Mouse (Mus musculus) adrenal gland (tissue): ENCODE measurements around the gene Stil.
"Not testable (repeated sequence)": the region's sequence is repeated elsewhere in the genome, so short reads cannot be mapped to it uniquely, and the experiment has no call there.

Experiments
- intact Hi-C: fragments of 180-260 bp; cut with DNase I; formaldehyde crosslinking; loops from one replicate; pipeline ENCODE4 v1.15.1; 2025
- long read RNA-seq, 2 experiments: library from polyadenylated mRNA; unstranded; transcript quantifications; one replicate each; pipeline ENCODE4 v2.0.0; 2020; ENCODE audit warnings: borderline replicate concordance in 1 of 2; ENCODE audit not compliant: insufficient replicate concordance in 1 of 2

Stil gene
- long read RNA-seq, experiment 1, result 0 reads
- long read RNA-seq, experiment 2, result 0 reads

DNA sequence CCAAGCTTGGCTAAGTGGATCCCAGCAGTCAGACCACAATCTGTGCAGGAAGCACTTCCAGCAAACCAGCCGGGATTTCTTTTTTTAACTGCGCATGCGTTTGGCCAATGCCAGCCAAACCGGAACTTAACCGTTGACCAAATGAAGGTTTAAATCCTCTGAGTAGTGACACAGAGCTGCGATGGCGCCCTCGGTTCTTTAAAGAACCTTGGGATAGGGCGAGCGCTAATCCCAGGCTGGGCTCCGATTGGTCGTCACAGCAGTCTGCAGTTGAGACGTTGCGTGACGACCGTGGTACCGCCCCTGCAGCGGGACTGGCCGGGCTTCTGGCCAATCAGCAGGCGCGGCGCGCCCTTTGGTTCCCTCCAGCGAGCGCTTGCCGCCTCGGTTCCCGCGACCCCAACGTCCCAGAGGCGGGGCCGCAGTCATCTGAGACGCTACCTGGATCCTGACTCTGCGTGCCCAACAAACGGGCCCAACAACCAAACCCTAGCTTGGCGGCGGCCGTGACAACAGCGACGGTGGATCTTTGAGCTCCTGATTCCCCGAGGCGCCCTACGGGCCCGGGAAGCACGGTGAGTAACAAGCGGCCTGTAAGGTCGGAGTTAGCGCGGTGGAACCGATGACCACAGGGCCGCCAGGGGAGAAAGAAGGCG is at the start of gene Stil:
TSS of gene Stil (plus strand) at position 387 of the 656 bp plus-strand sequence.
- intact Hi-C loops, result no loop called here

DNA sequence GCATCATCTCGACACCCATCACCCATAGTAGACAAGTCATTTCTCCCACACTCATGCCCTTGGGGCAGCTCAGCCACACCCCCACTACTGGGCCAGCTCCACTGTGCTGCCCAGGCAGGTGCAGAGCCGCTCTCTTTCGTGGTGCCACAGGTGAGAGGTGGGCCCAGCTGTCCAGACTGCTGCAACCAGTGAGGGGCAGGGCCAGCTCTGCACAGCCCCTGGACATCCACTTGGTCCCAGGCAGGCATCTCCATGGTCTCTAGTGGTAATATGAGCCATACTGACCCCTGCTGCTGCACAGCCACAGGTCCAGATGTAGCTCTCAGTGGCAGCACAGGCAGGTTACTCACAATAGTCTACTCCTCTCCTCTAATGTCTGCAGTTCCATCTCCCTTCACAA is 46.8 kb upstream of the Stil start:
- intact Hi-C loops, result no loop called here

DNA sequence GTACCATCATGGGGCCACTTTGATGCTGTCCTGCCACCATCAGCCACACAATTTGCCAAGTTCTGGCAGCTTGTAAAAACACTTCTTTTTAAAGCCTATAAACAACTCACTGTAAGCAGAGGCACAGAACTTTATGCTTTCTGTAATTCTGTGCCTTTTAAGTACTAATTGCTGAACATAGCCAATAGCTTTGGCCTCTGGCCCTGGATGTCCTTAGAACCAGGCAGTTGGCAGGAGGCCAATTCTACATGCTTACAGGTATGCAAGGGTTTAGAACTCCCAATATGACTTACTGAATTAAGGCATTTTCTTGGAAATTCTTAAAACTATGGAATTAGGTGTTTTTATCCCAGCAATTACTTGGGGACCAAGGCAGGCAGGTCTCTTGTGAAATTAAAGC is 42.6 kb upstream of the Stil start:
- intact Hi-C loops, result no loop called here

DNA sequence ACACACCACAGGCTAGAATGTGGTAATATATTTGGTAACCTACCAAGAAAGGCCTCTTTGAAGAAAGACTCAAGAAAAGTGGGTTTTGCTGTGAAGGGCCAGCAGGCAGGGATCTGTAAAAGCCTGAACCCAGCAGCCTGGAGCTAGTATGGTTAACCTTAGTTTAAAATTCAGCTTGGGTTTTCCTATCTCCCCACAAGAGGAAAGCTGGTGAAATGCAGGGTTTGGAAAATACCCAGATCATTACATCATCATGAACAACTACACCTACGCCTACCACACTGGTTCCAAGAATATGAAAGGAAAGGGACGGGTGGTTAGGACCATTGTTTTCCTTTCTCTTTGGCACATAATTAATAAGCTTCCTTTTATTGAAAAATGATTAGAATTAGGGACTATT is 41.7 kb upstream of the Stil start:
- intact Hi-C loops, result no loop called here

DNA sequence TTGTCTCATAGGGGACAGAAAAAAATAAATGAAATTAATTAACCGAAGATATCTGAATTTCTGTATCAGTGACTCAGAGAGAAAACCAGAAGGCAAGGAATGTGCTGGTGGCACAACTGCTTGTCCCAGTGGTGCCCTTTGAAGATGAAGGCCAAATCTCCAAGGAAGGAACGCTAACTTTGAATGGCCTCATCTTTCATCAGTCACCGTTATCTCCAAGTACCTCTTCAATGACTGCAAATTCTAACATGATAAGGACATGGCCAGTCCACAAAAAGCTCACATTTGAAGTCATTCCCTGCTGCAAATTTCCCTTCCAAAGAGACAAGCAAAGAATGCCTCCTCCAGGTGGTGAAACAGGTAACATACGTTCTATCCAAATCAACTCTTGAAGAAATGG is 41.2 kb upstream of the Stil start:
- intact Hi-C loops, result no loop called here

DNA sequence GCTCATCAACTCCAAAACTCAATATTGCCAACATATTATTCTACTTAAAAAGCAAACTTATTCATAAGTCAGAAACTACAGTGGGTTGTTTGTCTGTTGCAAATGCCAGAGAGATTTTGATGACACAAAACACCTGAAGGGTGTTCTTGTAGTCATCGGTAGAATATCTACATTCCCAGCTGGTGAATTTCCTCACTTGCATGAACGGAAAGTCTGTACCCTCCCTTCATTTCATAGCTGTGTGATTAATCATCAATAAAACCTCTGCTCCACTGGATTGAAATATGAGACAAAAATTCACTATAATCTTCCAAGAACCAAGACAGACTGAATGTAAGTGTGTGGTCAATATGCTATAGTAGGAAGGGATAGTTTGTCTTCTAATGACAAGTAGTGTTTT is 40.4 kb upstream of the Stil start:
- intact Hi-C loops, result no loop called here

DNA sequence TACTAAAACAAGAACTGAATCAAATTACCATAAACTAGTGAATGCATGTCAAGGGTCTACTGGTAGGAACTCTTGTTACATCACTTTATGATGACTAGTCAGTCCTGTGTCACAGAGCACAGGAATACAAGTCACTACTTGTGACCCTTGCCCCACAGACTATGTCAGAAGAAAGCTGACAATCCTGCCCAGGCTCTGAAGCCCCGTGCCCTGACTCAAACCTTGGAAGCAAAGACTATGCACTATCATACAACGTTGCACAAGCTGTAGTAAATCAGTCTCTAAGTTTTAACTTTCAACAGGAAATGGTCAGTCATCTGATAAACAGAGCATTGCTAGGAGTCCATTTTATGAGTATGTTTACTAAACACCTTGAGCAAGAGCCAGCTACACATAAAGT is 39.1 kb upstream of the Stil start:
- intact Hi-C loops, result not testable (repeated sequence)

DNA sequence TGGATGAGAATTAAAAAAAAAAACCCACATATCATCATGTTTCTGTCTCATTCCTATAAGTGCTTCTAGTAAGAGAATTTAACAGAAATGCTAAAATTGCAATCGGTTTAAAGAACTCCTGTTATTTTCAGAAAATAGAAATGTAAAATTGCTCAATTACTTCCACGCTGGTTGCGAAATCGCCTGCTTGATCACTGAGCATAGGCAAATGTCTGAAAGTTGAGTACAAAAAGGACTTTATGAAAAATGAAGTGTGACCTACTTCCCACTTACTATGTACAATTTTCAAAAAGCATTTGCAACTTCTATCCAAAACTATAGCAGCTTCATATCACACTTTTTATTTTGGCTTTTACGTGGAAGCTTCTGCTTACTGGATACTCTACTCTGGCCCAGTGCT is 29.2 kb upstream of the Stil start:
- intact Hi-C loops, result no loop called here

DNA sequence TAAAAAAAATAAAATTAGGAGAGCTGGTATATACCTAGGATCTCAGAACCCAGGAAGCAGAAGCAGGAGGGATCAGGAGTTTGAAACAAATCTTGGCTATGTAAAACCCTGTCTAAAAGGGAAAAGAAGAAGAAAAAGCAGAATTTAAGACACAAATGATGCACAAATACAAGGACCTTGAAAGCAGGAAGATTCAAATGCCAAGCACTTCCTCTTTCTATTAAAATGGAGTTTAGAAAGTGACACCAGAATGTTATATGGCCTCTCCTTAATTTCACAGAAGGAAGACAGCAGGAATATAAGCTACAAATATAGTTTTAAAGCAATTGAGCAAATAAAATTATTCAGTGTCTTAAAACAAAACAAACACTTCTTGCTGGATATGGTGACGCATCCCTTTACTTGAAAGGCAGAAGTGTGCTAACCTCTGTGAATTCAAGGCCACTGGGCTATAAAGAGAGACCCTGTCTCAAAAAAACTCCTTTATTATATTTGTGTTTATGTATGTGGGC is 26.7 kb upstream of the Stil start:
- intact Hi-C loops, result no loop called here

DNA sequence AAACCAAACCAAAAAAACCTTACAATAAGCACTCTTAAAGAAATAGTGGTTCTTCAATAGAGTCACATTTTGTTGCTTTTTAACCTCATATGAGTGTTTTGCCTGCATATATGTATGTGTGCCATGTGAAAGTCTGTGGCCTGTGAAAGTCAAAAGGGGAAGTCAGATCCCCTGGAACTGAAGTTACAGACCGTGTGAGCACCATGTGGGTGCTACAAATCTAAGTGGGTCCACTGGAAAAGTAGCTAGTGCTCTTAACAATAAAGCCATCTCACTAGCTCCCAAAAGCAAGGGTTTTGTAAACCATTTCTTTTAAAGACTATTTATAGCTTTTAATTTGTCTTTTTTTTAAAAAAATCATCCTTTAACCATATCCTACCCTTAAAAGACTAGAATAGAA is 17.3 kb upstream of the Stil start:
- intact Hi-C loops, result no loop called here

DNA sequence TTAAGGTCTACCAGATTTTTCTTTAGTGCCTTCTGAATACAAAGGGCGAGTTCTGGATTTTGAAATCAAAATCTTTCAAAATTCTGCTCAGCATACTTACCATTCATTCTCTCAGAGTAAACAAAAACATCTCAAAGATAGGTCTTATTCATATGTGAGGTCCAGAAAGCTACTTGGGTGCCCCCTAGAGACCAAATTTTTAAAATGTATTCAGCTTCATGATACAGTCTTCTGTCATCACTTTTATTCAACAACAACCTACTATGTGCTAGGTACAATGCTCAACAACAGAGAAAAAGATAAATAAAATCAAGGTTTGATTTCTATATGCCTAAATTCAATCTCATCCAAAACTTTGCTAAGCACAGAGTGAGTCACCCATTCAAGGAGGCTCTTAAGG is 16.9 kb upstream of the Stil start:
- intact Hi-C loops, result no loop called here

DNA sequence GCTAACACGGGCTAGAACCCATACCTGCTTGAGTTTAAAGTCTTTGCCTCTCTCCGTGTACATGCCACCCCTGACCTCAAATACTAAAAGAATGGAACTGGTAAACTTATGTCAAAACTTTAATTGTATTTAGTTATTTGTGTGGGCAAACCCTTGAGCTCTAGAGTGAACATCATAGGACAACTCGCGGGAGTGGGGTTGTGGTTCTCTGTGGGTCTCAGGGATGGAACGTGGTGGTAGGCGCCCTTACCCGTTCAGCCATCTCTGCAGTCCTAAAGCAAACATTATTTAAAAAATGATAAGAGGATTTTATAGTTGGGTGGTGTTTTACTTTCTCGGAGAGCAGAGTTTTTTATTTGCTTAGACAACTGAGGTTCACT is 13.8 kb upstream of the Stil start:
- intact Hi-C loops, result no loop called here

DNA sequence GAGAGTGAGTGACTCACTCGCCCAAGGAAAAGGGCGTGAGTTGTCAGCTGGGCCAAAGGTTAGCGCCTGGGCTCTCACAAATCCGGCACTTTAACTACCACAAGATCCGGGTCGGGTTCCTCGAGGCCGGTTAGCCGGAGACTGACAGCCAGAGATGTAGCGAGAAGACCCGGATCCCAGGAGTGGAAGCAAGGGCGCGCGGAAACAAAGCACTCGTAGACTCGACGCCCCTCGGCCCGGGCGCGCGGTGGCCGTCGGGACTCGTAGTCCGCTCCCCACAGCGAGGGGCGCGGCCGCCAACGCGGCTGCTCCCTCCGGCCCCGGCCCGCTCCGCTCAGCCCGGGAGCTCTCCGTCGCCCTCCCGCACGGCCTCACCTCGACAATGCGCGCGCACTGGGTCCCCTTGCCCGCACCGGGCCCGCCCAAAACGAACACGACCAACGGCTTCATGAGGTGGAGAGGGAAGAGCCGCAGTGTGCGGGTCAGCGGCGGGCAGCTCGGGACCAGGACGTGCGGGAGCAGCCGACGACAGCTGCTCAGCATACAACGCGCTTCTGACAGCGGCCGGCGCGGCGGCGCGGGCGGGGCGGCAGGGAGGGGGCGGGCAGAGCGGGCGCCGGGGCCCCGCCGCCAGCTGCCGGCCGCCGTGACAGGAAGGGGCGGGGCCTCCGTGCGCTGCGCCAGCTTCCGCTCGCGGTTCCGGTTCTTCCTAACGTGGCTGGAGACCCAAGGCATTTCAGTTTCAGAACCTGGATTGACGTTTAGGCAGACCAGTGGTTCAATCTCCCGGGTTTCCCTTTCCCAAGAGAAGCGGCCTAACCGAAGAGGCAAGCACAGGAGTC is 13.1 kb upstream of the Stil start, which contains the start of gene Cmpk1:
TSS of gene Cmpk1 (minus strand) at position 651 of the 842 bp plus-strand sequence.
- intact Hi-C loops, result no loop called here

DNA sequence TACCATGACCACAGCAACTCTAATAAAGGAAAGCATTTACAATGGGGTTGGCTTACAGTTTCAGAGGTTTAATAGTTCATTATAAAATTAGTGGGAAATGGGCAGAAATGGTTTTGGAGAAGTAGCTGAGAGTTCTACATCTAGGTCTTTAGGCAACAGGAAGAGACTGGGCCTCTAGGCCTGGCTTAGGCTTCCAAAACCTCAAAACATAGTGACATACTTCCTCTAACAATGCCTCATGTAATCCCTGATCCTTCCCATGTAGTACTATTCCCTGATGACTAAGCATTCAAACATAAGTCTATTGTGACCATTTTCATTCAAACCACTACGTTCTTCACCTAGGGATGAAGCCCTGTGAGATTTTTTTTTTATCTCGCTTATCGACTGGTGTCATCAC is 5.7 kb upstream of the Stil start:
- intact Hi-C loops, result no loop called here

DNA sequence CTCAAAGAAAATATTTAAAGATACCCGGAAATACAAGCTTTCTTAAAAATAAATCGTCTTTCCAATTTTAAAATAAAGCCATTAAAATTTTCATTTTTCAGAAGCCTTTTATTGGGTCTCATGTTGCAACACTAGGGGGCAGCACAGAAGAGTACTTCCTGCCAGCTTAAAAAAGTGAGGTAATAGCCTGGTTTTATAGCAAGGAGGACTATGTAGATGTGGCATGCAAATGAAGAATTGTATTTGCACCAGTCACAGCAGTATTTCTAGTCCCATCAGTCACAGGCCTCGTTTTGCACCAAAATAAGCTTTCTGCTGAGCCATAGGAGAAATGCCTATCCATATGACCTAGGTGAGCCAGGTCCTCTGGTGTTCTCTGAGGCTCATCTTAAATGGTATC is 2.9 kb upstream of the Stil start:
- intact Hi-C loops, result no loop called here

DNA sequence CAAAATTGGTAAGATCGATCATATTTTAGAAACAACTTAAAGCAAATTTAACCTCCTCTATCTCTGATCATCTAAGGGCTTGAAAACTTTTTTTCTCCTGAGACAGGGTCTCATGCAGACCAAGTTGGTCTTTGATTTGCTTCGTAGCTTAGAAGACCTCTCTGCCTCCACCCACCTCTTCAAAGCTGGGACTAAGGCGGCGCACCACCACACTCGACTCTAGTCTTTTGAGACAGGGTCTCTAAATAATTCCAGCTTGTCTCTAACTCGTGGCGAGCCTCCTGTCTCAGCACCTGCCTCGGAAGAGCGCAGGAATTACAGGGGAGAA is 550 bp upstream of the Stil start:
- intact Hi-C loops, result no loop called here

DNA sequence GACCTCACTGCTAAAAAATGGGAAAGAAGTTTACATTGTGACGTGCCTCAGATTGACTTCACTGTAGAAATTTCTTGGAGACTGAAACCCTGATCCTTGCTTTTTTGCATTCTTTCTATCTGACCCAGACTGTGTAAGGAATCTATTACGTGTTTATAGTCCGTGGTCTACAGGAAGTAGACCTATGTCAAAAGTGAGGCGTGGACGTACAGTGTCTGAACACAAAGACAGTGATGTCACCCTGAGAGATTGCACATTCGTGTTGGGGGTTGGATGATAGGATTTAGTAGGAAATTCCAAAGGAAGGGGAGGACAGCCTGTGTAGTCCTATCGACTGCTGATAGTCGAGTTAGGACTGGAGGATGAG is 453 bp downstream of the Stil start:
- intact Hi-C loops, result no loop called here

DNA sequence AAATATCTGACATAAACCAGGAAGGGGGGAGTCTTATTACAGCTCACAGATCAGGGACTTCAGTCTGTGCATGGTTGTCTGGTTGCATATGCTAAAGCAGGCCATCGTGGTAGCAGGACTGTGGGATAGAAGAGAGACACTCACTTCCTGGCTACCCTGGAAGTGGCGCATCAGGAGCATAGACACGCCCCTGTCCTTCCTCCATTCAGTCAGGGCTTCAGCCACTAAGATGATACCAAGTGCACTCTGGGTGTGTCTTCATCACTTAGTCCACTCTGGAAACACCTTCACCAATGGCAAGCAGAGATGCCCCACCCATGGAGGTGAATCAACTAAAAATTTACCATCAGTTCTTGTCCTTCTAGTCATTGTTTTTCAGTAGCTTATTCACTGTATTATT is 14.3 kb downstream of the Stil start:
- intact Hi-C loops, result no loop called here

DNA sequence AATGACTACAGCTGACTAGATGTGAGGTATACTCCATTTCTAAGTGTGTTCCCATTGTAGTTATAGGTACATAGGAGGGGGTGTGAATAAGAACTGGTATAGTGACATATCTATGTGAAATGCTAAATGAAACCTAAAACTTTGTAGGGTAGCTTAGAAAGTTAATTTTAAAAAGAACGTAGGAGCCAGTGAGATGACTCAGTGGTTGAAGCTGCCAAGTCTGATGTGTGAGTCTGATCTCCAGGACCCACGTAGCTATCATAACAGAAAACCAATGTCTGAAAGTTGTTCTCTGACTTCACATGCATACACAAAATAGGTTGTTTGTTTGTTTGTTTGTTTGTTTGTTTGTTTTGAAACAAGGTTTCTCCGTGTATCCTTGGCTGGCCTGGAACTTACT is 20.0 kb downstream of the Stil start:
- intact Hi-C loops, result no loop called here

DNA sequence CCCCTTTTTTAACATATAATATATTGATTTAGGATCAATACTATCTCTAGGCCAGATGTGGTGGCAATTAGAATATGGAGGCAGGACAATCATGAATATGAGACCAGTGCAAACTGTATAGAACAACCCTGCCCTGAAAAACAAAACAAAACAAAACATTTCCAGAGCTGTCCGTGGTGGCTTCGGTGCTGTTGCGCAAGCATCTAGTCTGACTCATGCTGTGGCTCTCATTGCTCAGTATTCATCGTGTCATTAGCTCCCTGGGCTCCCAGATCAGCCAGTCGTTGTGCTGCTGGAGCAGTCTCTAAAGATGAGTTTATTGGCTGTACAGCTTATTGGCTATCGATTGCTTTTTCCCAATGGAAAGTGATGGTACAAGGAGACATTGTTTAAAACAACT is 35.1 kb downstream of the Stil start:
- intact Hi-C loops, result loop anchor here (5.0 kb wide), 1 partner anchor 52 kb away; the partner anchor contains the start of gene Pdzk1ip1

DNA sequence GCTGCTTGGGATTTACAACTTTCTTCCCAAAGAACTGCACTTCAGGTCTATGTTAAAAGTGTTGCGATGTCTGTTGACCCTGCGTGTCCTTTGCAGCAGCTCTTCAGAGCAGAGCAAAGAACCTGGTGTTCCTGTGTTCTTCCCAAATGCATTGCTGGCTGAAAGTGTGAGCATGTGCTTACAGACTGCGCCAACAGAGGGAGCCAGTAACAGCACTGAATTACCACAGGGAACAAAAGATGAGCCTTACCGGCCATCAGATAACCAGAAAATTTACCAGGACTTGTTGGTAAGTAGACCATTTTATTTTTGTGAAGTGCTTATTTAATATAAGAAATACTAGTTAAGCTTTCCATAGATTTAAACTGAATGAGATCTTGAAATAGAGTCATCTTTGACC is 38.3 kb downstream of the Stil start:
- intact Hi-C loops, result loop anchor here (5.0 kb wide), 1 partner anchor 49 kb away; the partner anchor contains the start of gene Pdzk1ip1

DNA sequence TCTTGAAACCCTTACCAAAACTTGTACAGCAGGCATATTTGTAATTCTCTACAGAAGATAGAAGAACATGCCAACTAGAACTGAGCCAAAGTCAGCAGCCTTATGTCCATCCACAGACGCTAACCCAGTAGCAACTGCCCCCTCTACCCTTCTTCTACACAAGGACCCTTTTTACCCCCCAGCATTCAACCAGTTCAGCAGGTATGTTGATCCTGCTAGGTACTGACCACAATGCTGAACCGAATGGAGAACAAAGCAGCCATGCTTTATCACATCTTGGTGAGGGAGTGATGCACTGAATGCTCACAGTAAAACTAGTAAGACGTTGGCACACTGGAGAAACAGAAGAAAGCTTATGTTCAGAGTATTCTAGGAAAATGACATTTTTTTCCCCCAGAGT is 45.7 kb downstream of the Stil start:
- intact Hi-C loops, result no loop called here

DNA sequence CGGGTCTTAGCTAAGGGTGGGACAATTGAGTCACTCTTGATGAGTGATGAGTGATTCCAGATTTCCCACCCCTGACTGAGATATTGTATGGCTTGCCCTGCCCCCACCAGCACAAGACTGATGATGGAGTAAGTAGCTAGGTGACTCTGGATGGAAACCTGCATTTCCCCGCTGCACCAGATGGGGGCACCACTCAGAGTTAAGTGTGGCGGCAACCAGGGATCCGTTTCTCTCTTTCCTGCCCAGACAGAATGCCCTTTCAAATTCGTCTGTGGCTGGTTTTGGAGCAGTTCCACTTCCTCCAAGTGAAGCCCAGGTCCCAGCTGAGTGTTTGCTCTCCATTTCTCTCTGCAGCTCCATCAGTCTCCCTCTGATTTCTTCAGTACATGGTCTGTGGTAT is 47.8 kb downstream of the Stil start:
- intact Hi-C loops, result no loop called here
